Mouse (Mus musculus): ENCODE results near the gene St3gal5.
"Not testable (repeated sequence)": the region's sequence is repeated elsewhere in the genome, so short reads cannot be mapped to it uniquely, and the experiment has no call there.

St3gal5 gene

DNA sequence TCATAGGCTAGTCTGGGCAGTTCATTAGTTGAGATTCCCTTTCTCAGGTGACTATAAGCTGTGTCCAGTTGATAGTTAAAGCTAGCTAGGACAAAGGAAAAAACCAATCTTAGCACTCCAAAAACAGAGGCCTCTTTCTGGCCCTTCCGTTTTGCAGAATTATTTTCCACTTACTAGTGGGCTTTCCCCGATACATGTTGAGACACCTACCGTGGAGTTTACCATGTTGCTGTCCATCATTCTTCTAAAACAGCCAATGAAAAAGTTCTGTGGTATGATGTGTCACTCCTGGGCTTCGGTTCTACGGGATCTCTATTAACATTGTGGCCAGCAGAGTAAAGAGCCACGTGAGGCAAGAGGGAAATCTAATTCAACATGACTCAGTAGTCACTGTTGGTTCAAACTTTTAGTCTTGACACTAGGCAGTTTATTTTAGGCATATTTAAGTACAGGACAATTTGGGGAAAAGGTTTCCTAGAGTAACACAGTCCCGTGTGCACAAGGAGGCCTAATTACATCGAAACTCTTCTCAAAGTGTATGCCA is 35.4 kb downstream of the St3gal5 start:
- no peak for DNase-seq (ENCODE audit: low read depth, low spot score)

DNA sequence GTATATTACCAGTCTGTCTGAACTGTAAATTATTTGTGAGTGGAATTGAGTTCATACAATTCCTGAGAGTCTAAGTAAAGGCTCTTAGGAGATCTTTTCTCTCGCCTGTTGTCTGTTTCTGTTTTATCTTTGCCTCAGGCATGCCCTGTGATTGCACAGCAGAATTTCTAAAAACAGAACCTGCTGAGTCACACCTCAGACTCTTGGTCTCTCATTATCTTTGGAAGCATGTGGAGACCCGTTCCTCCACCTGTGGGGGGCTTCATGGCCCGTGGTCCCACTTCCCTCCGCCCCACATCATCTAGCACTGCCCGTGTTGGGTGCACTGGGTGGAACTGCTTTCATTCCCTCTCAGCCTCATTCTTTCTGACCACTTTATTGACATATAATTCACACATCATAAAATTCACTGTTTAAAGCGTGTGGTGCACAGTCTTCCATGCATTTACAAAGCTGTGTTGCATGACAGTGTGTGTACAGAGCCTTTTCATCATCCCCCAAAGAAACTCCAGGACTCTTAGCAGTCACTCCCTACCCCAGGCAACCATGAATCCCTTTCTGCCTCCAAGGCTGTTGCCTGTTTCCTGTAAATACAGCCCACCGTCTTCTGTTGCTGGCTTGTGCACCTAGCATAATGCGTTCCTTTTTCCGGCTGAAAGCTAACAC is 37.6 kb downstream of the St3gal5 start:
- DNase-seq (ENCODE audit: low read depth, low spot score), result no peak

DNA sequence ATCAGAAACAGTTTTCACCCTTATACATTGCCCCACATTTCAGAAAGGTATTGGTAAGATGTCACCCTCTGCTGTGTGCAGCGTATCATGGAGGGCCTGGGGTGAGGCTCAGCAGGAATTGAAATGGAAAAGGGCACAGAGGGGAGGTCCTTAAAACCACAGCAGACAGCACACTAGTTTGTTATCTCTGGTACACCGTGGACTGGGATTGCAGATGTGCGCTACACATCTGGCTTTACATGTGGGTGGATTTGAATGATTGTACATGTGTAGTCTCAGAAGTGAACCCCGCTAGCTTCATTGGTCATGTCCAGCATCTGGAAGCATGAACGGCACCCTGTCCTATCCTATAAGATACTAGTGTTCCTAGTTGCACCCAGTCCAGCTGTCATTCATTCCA is 38.6 kb downstream of the St3gal5 start:
- no peak for DNase-seq (ENCODE audit: low read depth, low spot score)

DNA sequence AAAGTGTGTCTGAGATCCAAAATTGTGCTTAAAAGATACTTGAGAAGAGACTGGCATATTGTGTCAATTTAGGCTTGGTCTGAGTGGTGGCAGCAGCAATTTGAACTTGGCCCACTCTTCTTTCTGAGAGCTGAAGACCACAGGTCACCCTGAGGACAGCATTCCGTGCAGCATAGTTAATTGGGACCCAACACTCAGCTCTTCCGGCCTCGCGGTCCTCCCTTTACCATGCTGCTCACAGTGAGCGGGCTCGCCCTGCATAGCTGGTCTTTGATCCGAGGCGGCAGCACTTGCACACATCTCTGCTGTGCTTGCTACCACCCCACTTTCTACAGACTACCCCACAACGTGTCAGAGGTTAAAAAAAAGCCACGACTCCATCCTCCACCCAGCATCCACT is 39.2 kb downstream of the St3gal5 start:
- DNase-seq (ENCODE audit: low read depth, low spot score), result no peak

DNA sequence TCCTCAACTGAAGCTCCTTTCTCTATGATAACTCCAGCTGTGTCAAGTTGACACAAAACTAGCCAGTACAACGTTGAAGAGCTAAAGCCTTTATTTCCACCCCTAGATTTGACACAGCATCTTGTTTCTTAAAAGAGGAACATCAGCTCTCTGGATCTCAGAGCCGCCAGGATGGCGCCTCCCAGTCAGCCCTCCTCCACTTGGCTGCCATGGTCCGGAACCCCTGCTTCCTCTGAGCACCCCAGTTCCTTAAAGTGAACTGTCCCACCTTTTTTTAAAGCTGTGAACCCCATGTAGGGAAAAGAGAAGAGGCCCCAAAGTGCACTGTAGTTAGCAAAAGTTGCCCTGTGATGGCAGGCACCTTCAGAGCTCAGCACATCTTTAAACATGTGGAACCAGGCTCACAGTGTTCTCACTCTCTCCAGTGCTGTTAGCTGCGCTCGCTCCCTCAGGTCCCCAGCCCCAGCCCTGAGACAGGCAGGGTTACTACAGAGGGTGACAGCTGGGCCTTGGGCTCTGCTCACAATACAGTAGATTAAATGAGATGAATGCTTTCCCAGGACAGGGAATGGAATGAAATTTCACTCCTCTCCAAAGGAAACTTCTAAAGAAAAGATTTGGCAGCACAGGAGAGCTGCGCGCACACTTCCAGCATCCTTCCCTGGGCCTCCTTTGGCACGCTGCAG is 42.3 kb downstream of the St3gal5 start:
- no peak for DNase-seq (ENCODE audit: low read depth, low spot score)

DNA sequence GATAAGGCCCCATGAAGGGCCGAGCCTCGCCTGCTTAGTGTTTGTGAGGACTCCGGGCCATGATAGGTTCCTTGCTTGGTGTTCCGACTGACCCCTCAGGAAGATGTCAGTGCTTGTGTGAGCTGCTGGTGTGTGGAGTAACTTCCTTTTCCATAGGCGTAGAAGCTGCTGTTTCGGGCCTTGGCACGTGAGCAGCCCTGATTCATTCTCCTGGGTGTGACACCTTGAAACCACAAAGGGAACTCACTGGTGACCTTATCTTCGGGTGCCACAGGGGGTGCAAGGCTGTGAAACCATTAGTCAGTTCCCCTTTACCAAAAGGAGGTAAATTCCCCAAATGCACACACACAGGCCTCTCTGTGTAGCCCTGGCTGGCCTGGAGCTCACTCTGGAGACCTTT is 43.0 kb downstream of the St3gal5 start:
- DNase-seq (ENCODE audit: low read depth, low spot score), result peak; percentile 16

DNA sequence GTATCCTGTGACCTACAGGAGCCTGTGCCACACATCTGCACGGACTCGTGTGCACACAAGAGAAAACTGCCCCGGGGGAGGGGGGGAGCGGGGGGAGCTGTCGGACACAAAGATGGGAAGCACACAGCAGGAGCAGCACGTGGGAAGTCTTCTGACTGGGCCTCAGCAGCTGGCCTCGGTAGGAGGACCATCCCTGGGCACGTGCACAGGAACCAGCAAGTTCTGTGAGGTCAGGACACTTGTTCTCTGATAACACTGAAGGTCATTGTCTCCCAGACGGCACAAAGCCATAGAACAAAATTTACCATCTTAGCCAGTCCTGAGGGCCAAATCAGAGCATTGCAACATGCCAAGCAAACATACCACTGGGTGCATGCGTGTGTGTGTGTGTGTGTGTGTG is 43.8 kb downstream of the St3gal5 start:
- DNase-seq (ENCODE audit: low read depth, low spot score), result no peak

DNA sequence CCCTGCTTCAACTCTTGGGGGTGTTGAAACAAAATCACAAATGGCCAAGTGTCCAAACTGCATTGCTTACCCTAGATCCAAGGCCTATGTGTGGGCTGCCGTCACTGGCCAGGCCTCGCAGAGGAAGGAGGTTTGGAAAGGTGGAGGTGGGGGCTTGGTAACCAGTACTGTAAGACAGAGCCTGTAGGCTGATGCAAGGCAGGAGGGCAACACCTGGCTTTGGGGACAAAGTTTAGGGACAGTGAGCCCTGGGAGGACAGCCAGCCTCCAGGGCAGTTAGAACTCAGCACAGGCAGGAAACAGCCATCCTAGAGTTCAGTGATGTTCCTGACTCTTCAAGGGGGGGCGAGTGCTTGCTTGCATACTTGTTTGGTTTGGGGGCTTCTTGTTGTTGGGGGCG is 45.2 kb downstream of the St3gal5 start:
- DNase-seq (ENCODE audit: low read depth, low spot score), result no peak

DNA sequence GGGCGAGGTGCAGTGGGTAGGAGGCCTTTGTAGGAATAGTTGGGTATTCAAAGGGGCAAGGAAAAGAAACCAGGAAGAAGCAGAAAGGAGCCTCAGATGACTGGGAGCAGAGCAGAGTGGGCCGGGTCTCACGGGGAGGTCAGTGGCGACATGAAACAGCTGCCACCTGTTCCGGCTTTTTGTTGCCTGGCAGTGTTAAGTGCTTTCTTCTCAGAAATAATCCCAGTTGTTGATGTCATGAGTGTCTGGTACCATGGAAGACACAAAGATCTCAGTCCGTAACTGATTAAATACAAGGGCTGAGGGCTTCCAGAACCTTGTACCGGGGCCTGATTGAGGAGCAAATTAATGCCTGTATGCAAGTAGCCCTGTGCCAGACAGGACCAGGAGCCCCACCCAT is 47.0 kb downstream of the St3gal5 start:
- DNase-seq (ENCODE audit: low read depth, low spot score), result no peak

DNA sequence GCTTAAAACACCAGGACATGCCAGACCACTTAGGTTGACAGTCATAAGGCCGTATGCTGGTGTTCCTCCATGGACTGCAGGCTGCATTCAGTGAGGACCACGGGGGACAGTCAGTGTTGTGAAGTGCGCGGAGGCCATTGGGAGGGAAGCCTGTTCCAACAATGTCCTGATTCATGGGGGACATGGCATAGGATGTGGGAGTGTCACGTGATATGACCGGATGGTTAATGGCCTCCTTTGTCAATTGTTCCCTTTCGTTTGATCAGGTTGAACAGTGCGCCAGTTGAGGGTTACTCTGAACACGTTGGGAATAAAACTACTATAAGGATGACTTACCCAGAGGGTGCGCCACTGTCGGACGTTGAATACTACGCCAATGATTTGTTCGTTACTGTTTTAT is 49.4 kb downstream of the St3gal5 start:
- DNase-seq (ENCODE audit: low read depth, low spot score), result no peak

DNA sequence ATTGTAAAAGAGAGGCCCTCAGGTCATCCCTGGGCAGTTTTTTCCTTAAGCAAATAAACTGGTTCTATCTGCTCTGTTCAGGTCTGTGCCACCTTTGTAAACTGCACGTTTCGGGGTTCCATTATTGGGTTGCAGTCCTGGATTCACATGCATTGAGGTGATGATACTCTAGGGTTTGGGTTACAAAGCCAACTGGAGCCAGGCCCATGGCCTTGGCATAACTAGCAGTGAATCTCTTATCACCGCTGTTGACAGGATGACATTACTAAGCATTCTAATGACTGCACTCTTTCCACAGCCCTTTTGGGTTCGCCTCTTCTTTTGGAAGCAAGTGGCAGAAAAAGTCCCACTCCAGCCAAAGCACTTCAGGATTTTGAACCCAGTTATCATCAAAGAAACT is 51.3 kb downstream of the St3gal5 start:
- no peak for DNase-seq (ENCODE audit: low read depth, low spot score)

DNA sequence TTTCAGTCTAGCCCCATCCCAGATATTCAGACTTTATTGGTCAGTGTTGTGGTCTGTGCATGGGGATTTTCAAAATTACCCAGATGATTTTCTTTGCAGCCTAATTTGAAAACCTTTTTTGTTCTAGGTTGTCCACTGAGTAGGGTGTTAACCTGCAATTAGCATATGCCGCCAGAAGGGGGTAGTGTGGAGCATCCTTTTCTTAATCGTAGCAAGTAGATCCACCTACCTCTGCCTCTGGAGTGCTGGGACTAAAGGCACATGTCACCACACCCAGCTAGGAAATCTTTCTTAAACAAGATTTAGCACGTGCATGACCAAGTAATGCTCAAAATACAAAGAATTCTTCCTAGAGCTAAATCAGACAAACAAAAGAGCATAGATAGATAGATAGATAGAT is 52.4 kb downstream of the St3gal5 start:
- peak; percentile 14 for DNase-seq (ENCODE audit: low read depth, low spot score)

DNA sequence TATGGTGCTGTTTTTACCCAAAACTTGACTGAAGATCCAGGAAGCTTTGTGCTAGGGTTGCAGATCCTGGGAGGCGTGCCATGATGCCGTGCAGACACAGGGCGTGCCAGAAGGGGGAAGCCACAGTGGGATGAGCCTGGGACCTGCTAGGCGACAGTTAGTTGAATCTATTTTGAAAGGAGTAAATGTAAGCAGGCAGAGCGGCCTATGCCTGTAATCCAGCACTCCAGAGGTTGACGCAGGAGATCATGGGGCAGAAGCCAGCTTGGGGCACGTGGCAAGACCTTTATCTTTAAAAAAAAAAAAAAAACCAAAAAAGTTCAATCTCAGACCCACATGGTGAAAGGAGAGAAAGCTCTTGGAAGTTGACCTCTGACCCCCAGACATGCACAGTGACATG is 55.3 kb downstream of the St3gal5 start:
- no peak for DNase-seq (ENCODE audit: low read depth, low spot score)

DNA sequence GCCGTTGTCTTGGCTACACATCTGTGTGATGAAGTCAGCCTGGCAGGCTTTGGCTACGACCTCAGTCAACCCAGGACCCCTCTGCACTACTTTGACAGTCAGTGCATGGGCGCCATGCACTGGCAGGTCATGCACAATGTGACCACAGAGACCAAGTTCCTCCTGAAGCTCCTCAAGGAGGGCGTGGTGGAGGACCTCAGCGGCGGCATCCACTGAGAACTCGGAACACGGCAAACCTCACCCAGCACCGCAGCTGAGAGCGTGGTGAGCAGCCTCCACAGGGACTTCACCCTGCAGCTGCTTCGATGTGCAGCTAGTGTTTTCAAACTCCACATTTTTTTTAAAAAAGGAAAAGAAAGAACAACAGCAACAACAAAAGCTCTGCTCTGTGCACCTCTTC is 56.1 kb downstream of the St3gal5 start:
- peak; percentile 18 for DNase-seq (ENCODE audit: low read depth, low spot score)

DNA sequence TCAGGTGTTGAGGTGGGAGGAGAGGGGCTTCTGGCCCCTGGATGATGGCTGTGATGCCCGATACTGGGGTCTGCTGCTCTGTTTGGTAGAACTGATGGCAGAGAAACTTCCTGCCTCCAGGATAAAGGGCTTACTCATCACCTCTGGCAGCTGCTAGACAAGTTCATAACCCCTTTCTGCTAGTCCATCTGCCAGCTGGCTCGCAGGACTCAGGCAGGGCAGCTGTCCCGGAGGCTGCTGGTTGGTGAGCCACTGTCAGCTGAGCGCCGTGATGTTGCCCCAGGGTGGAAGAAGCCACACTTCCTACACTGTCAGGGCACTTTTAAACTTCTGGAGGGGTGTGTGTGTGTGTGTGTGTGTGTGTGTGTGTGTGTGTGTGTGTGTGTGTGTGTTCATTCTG is 56.6 kb downstream of the St3gal5 start:
- DNase-seq (ENCODE audit: low read depth, low spot score), result not testable (repeated sequence)

DNA sequence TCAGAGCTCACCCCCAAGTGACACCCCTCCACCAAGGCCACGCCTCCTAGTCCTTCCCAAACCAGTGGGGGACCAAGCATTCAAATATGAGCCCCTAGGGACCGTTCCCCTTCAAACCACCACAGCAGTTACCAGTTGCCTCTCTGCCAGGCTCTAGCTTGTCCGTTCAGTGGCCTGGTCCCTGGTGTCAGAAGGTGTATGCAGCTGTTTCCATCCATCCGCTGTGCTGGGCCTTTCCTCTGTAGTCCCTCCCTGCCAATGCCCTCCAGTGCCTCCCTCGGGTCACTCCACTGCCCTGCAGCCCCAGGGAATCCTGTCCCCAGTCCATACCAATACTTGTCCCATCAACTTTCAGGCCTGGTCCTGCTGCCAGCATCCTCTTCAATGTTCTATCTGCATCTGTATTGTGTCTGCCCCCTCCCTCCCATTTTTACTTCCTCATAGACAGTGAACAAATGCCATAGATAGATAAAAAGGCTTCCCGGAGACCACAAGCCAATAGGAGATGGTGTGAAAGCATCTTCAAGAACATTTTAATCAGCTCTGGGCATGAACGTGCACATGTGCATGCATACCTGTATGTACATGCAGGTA is 57.6 kb downstream of the St3gal5 start:
- no peak for DNase-seq (ENCODE audit: low read depth, low spot score)

DNA sequence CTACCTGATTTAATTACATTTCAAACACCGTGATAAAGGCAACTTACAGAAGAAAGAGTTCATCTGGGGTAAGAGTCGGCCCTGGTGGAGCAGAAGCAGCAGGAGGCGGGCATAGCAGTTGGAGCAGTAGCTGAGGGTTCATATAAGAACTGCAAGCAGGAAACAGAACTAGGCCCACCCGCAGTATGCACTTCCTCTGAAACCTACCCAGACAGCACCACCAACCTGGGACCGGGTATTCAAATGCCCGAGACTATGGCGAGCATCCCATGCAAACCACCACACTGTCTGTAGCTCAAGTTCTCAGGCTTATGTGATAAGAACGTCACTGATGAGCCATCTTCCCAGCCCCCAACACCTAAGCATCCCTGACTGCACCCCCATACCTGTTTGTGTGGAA is 58.3 kb downstream of the St3gal5 start:
- no peak for DNase-seq (ENCODE audit: low read depth, low spot score)

DNA sequence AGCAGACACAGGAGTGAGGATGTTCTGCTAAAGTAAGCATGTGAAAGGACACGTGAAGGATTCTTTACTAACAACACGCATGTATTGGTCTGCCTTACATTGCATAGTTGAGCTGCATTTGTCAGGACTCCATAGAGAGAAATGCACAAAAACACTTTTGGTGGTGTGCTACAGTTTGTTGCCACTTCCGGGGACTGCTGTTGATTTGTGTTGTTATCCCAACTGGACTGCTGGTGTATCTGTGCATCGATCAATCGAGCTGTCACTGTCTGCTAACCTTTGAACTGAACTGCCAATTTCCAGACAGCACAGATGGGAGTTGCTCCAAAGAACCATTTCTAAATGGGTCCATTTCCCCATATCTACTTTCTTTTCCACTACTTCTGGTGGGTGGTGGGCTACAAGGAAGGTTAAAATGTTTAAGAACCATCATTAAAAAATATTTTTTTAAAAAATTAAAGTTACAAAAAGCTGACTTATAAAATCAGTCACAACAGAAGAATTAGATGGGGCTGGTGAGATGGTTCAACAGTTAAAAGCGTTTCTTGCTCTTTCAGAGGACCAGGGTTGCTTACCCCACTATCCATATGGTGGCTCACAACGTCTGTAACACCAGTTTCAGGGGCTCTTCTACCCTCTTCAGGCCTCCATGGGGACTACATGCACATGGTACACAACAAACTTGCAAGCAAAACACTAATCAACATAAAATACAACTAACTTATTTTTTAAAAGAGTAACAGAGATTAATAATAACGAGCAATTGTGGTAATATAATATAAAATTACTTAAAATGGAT is 61.8 kb downstream of the St3gal5 start:
- DNase-seq (ENCODE audit: low read depth, low spot score), result no peak

DNA sequence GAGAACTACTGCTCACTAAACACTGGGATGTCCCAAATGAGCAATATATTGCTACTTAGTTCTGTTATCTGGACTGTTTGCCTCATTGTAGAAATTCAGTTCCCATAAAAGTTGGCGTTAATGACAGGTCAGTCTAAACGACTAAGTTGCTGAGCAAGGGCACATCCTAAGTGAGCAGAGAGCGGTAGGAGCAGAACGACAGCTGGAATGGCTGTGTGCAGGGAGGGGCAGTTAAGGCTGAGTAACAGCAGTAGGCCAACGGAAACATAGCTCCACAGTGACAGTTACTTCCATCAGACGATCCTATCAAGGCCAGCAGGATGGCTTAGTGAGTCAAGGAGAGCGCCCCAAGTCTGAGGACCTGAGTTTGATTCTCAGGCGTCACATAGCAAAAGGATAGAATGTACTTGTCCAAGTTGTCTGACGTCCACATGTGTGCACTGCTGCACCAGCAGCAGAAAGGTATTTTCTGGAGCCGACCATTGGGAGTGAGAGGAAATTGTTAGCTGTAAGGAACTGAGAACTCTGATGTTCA is 62.5 kb downstream of the St3gal5 start:
- DNase-seq (ENCODE audit: low read depth, low spot score), result no peak

DNA sequence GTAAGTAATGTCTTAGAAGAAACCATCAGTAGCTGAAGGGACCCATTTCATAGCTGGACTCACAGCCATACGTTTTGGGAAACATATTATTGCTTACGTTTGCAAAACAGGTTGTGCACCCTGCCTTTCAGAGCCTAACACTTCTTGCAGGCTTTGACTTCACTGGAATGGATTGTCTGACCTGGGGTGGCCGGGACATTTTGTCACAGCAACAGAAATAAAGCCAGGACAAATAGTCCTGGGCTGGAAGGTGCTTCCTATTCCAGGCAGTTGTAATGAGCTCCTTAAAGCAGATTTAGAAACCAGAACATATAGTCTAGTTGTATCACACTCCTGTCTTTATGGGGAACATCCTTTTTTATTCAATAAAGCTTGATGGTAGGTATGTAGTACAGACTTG is 63.6 kb downstream of the St3gal5 start:
- DNase-seq (ENCODE audit: low read depth, low spot score), result no peak

DNA sequence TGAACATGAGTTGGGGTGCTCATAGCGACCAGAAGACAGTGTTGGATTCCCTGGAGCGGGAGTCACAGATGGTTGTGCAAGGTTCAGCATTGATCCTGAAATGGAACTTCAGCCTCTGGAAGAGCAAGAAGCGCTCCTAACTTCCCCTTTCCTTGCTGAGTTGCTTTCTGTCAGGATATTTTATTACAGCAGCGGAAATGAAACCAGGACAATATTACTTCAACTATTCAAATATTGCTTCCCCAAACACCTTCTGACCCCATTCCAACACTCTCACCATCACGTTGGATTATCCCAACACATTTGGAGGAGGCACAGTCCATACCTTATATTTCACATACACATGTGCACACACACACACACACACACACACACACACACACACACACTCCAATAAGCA is 64.4 kb downstream of the St3gal5 start:
- no peak for DNase-seq (ENCODE audit: low read depth, low spot score)
